Mouse (Mus musculus) neural tube, embryonic 10.5 days (tissue): ENCODE measurements at regions not wholly inside any gene's neighbourhood (a gene's known extent, or its start where the extent isn't known, plus 50 kb on each side); places are given as distances from the start of the nearest gene placed in this dataset.

Experiments
- DNase-seq: peaks from one replicate; pipeline ENCODE4 v3.0.0-alpha.2; 2017; ENCODE audit warnings: low spot score; ENCODE audit errors: extremely low spot score

GRCm38 (mm10) chr8:10906353-10906752 is 101.9 kb downstream of the Irs2 start:
- no peak for DNase-seq

- no peak for DNase-seq
These were observed 102.5 kb downstream of the Irs2 start for GRCm38 (mm10) chr8:10905761-10906160.

- no peak for DNase-seq
These were observed 104.3 kb downstream of the Irs2 start for GRCm38 (mm10) chr8:10903957-10904356.

- no peak for DNase-seq
These were observed 106.3 kb downstream of the Irs2 start for GRCm38 (mm10) chr8:10901954-10902353.

GRCm38 (mm10) chr8:10901014-10901413 is 107.2 kb downstream of the Irs2 start:
- no peak for DNase-seq

GRCm38 (mm10) chr8:10899581-10900155 is 108.6 kb downstream of the Irs2 start:
- DNase-seq: peak; percentile 31

GRCm38 (mm10) chr8:10898562-10899527 is 109.4 kb downstream of the Irs2 start:
- DNase-seq: peak; percentile 34

- DNase-seq: no peak
These were observed 110.7 kb downstream of the Irs2 start for GRCm38 (mm10) chr8:10897573-10897972.

GRCm38 (mm10) chr8:10895178-10895577 is 113.1 kb downstream of the Irs2 start:
- DNase-seq: no peak

- DNase-seq: no peak
These were observed 114.0 kb downstream of the Irs2 start for GRCm38 (mm10) chr8:10894306-10894705.

GRCm38 (mm10) chr8:10893709-10894108 is 114.5 kb downstream of the Irs2 start:
- no peak for DNase-seq

GRCm38 (mm10) chr8:10891906-10892305 is 116.4 kb downstream of the Irs2 start:
- DNase-seq: no peak

- DNase-seq: no peak
These were observed 116.8 kb downstream of the Irs2 start for GRCm38 (mm10) chr8:10891440-10891839.

- no peak for DNase-seq
These were observed 122.8 kb downstream of the Irs2 start for GRCm38 (mm10) chr8:10885452-10885851.

- no peak for DNase-seq
These were observed 124.8 kb downstream of the Irs2 start for GRCm38 (mm10) chr8:10883418-10883817.

- no peak for DNase-seq
These were observed 125.9 kb downstream of the Irs2 start for GRCm38 (mm10) chr8:10882381-10882780.

- no peak for DNase-seq
These were observed 128.4 kb downstream of the Irs2 start for GRCm38 (mm10) chr8:10879883-10880282.

- DNase-seq: no peak
These were observed 129.0 kb downstream of the Irs2 start for GRCm38 (mm10) chr8:10879049-10879847.

- DNase-seq: no peak
These were observed 129.9 kb downstream of the Irs2 start for GRCm38 (mm10) chr8:10878371-10878770.

GRCm38 (mm10) chr8:10875170-10875569 is 133.1 kb downstream of the Irs2 start:
- DNase-seq: no peak

- no peak for DNase-seq
These were observed 136.8 kb downstream of the Irs2 start for GRCm38 (mm10) chr8:10871451-10871850.
